Mouse (Mus musculus): ENCODE measurements around the gene Tcerg1l. TPM values are rescaled to one million over a fixed set of nuclear protein-coding genes. Genes with fewer than 3 reads are reported as not detected.
A peak's percentile ranks its signal among the peaks of the same experiment; 100 is the strongest.

The Tcerg1l gene
- polyA plus RNA-seq, 1 experiment from 2014 or later = 34.6 TPM

DNA sequence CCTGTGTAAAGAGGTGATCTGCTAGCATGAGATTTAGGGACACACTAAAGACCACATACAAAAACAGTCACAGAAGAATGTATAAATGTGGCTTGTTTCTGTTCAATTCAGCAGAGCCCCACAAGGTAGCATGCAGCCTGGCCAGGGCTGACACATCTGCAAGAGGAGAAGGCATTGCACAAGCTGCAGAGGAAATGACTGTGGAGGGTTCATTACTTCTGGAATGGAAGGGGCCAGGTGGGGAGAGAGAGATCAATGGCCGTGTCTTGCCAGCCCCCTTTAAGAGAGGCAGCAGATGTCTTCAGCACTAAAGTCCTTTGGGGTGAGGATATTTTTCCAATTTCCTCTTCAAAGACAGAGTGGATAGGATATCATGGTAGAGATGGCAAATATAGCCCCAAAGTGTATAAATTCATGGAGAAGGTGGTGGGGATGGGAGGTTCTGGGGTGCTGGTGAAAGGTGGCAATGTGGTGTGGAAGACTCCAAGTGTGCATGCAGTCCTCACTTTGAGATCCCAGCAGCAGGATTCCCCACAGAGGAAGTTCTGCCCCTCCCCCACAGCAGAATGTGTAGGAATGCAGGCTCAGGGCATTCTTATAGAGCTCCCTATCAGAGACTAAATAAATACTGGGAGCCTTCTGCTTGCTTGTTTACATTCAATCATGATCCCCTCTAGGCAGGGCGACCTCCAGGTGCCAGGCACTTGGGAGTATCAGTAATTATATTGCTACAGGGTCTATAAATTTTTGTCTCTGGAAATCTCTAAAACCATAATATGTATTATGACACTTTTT, 40.7 kb downstream of the Tcerg1l start:
- Histone ChIP-seq H3K4me2 (no peak overlapping the region), H3K9me3 (no peaks in the 10 kb centered on the region), H3K36me3 (no peaks in the 10 kb centered on the region), H3K9ac (no peak overlapping the region), H3K4me1 (replicated peaks) (0 out of 2 replicates have a peak, but pooled peaks cover 3% of the 10 kb centered on the region), H3K4me3 (no peak overlapping the region), H3K27ac (replicated peaks) (no peak overlapping the region), H3K27me3 (no peaks in the 10 kb centered on the region)
- ATAC-seq (ENCODE audit: low FRiP score, low read depth) = no peak
- 58% methylated on average over 2 of the region's 2 CpGs for WGBS

GRCm38 (mm10) chr7:138345451-138345850, 52.1 kb downstream of the Tcerg1l start:
- WGBS = 47% methylated on average over 6 of the region's 6 CpGs
- H3K36me3 ChIP-seq = no peaks in the 10 kb centered on the region
- peak; percentile 66; the same call in 1 of the 2 replicates for ATAC-seq (ENCODE audit: low FRiP score, low read depth)
- no peak overlapping the region for H3K9ac ChIP-seq
- no peaks in the 10 kb centered on the region for H3K27me3 ChIP-seq
- no peak overlapping the region for H3K27ac ChIP-seq (replicated peaks)
- H3K4me1 ChIP-seq (replicated peaks) = peaks cover 5% of the 10 kb centered on the region; the same call in 1 of the 2 replicates
- H3K4me3 ChIP-seq = no peak overlapping the region
- H3K4me2 ChIP-seq = no peak overlapping the region
- H3K9me3 ChIP-seq = no peaks in the 10 kb centered on the region

DNA sequence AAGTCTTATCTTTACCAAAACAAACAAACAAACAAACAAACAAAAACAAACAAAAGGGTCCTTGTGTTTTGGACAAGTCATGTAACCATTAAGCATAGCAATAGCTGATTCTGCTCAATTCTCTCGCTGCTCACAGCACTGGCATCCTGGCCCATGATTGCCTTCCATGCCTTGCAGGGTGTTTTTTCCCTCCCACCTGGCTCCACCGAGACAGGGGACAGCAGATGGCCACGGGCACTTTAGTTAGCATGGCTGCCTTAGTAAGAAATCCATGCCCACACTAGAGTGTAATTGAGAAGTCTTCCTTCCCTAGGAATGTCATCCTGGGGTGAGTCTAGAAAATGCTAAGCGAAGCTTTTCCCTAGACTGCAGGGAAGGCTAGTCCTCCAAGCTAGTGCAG, 59.1 kb downstream of the Tcerg1l start:
- no peak overlapping the region for H3K27ac ChIP-seq (replicated peaks)
- H3K4me3 ChIP-seq = no peak overlapping the region
- WGBS = 66% methylated on average over 4 of the region's 4 CpGs
- 0 out of 2 replicates have a peak, but pooled peaks cover 2% of the 10 kb centered on the region for H3K4me1 ChIP-seq (replicated peaks)
- no peaks in the 10 kb centered on the region for H3K27me3 ChIP-seq
- H3K36me3 ChIP-seq = no peaks in the 10 kb centered on the region
- H3K9ac ChIP-seq = no peak overlapping the region
- H3K4me2 ChIP-seq = no peak overlapping the region
- no peak for ATAC-seq (ENCODE audit: low FRiP score, low read depth)
- no peaks in the 10 kb centered on the region for H3K9me3 ChIP-seq

DNA sequence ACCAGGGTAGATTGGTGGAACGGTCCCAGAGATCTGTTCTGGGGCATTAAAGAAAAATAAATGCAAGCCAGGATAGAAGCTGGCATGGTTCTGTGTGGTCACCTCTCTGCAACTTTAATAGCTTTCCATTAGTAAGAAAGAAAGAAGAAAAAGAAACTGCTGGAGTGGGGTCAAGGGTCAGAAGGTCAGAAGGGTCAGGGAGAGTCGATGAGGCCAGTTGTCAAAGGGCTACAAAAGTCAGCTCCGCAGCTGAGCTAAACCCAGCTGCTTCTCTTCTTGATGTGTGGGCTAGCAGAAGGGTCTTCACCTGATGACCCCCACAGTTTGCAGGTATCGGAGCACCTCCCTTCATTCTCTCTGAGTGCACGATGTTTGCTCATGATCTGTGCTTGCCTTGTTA, 59.6 kb downstream of the Tcerg1l start:
- H3K27ac ChIP-seq (replicated peaks) = no peak overlapping the region
- H3K4me1 ChIP-seq (replicated peaks) = 0 out of 2 replicates have a peak, but pooled peaks cover 2% of the 10 kb centered on the region
- no peak for ATAC-seq (ENCODE audit: low FRiP score, low read depth)
- WGBS = 22% methylated on average over 5 of the region's 5 CpGs
- H3K27me3 ChIP-seq = no peaks in the 10 kb centered on the region
- no peak overlapping the region for H3K4me2 ChIP-seq
- no peak overlapping the region for H3K4me3 ChIP-seq
- H3K36me3 ChIP-seq = no peaks in the 10 kb centered on the region
- no peak overlapping the region for H3K9ac ChIP-seq
- H3K9me3 ChIP-seq = no peaks in the 10 kb centered on the region

DNA sequence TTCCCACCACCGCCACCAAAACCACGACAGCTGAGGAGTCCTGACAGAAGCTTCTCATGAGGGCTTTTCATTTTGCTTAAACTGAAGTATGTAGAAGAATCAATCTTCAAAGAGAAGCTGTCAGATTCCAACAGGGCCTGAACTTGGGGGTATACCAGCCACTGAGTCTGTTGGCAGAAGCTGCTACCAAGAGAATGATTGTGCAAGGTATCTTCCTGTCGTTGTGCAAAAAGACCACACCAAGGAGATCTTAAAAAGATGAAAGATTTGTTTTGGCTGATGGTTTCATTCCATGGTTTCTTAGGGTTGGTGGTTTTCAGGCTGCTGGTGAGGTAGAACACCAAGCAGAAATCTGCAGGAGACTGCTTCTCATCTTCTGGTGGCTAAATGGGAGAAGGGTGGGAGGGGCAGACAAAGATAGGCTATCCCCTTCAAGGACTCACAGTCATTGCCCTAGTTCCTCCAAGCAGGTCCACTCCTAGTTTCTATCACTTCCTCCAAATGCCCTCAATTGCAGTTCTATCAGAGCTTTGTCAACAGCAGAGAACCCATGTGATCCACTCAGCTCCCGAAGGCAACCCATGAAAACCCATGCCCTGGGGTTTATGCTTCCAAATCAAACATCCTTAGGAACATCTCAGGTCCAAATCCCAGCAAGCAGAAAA, 64.9 kb downstream of the Tcerg1l start:
- ATAC-seq (ENCODE audit: low FRiP score, low read depth) = no peak
- no peak overlapping the region for H3K9ac ChIP-seq
- no peaks in the 10 kb centered on the region for H3K9me3 ChIP-seq
- 94% methylated on average over 4 of the region's 4 CpGs for WGBS
- no peaks in the 10 kb centered on the region for H3K27me3 ChIP-seq
- no peak overlapping the region for H3K4me2 ChIP-seq
- no peak overlapping the region for H3K27ac ChIP-seq (replicated peaks)
- no peaks in the 10 kb centered on the region for H3K36me3 ChIP-seq
- H3K4me1 ChIP-seq (replicated peaks) = peaks cover 15% of the 10 kb centered on the region
- no peak overlapping the region for H3K4me3 ChIP-seq

- 70% methylated on average over 3 of the region's 3 CpGs for WGBS
- no peaks in the 10 kb centered on the region for H3K9me3 ChIP-seq
- H3K27me3 ChIP-seq = no peaks in the 10 kb centered on the region
- no peak overlapping the region for H3K4me2 ChIP-seq
- peaks cover 22% of the 10 kb centered on the region for H3K4me1 ChIP-seq (replicated peaks)
- no peak for ATAC-seq (ENCODE audit: low FRiP score, low read depth)
- no peak overlapping the region for H3K27ac ChIP-seq (replicated peaks)
- H3K9ac ChIP-seq = no peak overlapping the region
- no peak overlapping the region for H3K4me3 ChIP-seq
- no peaks in the 10 kb centered on the region for H3K36me3 ChIP-seq
These were observed 66.3 kb downstream of the Tcerg1l start for GRCm38 (mm10) chr7:138331266-138331665.

- peaks cover 26% of the 10 kb centered on the region for H3K4me1 ChIP-seq (replicated peaks)
- no peak for ATAC-seq (ENCODE audit: low FRiP score, low read depth)
- H3K9me3 ChIP-seq = no peaks in the 10 kb centered on the region
- H3K27me3 ChIP-seq = no peaks in the 10 kb centered on the region
- no peak overlapping the region for H3K27ac ChIP-seq (replicated peaks)
- no peak overlapping the region for H3K9ac ChIP-seq
- no peak overlapping the region for H3K4me3 ChIP-seq
- no peak overlapping the region for H3K4me2 ChIP-seq
- H3K36me3 ChIP-seq = no peaks in the 10 kb centered on the region
- 42% methylated on average over 6 of the region's 6 CpGs for WGBS
These were observed 68.9 kb downstream of the Tcerg1l start for GRCm38 (mm10) chr7:138328637-138329036.

DNA sequence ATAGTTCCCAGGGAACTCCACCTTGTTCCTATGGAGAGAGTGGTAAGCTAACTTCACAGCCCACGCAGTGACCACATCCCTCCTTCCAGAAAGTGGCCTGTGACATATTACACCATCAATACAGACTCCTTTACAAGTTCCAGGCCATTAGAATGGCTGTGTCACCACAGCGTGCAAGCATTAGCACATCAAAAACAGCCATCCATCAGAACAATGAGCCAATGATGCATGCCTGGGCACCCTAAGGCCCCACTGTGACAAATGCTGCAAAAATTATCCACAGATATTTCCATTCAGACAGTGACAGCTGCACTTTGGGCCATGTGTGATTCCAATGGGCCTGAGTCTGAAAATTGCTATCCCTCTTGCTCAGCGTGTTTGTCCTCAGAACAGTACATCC, 70.8 kb downstream of the Tcerg1l start:
- no peak overlapping the region for H3K27ac ChIP-seq (replicated peaks)
- H3K4me3 ChIP-seq = no peak overlapping the region
- no peak overlapping the region for H3K9ac ChIP-seq
- WGBS = 20% methylated on average over 3 of the region's 3 CpGs
- H3K9me3 ChIP-seq = no peaks in the 10 kb centered on the region
- H3K36me3 ChIP-seq = no peaks in the 10 kb centered on the region
- no peaks in the 10 kb centered on the region for H3K27me3 ChIP-seq
- ATAC-seq (ENCODE audit: low FRiP score, low read depth) = no peak
- no peak overlapping the region for H3K4me2 ChIP-seq
- peaks cover 26% of the 10 kb centered on the region for H3K4me1 ChIP-seq (replicated peaks)

DNA sequence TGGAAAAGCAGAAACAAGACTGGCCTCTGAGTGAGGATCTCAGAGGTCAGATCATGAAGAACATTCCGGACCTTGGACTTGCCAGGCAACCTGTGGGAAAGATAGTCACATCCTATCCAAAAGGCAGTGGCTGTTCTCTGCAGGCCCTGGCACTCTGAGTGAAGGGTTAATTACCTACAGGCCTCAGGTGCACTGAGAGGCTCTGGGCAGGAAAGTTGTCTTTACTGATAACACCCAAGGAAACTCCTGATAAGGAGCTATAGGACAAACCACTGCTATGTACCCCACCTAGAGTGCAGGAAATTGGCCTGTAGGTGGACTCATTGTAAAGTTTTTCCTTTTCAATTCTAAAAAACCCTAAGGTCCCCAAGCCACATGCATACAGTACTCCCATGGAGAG, 83.8 kb downstream of the Tcerg1l start:
- Histone ChIP-seq H3K36me3 (no peaks in the 10 kb centered on the region), H3K4me3 (no peak overlapping the region), H3K9me3 (no peaks in the 10 kb centered on the region), H3K4me1 (replicated peaks) (no peaks in the 10 kb centered on the region), H3K27ac (replicated peaks) (no peak overlapping the region), H3K4me2 (no peak overlapping the region), H3K27me3 (no peaks in the 10 kb centered on the region), H3K9ac (no peak overlapping the region)
- 100% methylated on average over 1 of the region's 1 CpGs for WGBS
- ATAC-seq (ENCODE audit: low FRiP score, low read depth) = no peak

- H3K9ac ChIP-seq = no peak overlapping the region
- no peaks in the 10 kb centered on the region for H3K9me3 ChIP-seq
- H3K4me2 ChIP-seq = no peak overlapping the region
- ATAC-seq (ENCODE audit: low FRiP score, low read depth) = no peak
- H3K27ac ChIP-seq (replicated peaks) = no peak overlapping the region
- H3K4me3 ChIP-seq = no peak overlapping the region
- H3K27me3 ChIP-seq = no peaks in the 10 kb centered on the region
- no peaks in the 10 kb centered on the region for H3K4me1 ChIP-seq (replicated peaks)
- WGBS = 90% methylated on average over 3 of the region's 3 CpGs
- no peaks in the 10 kb centered on the region for H3K36me3 ChIP-seq
These were observed 91.4 kb downstream of the Tcerg1l start for GRCm38 (mm10) chr7:138306126-138306525.

DNA sequence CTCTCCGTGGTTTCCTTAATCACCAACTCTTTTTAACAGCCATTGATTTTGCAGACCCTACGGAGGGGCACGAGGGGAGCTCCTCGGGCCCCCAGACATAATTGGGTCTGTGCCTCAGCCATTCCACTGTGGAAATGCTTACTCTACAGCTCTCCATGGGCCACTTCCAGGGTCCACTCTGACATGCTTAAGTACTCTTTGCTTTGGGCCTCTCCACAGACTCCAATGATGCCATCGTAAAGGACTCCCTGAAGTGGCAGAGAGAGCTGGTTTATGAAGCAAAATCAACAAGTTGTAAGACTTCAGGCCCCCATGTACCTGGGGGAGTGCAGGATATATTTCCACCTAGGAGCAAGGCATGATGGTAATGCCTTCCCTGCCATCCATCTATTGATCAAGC, 112.7 kb downstream of the Tcerg1l start:
- Histone ChIP-seq H3K27ac (replicated peaks) (no peak overlapping the region), H3K4me3 (no peak overlapping the region), H3K36me3 (no peaks in the 10 kb centered on the region), H3K9ac (no peak overlapping the region), H3K4me1 (replicated peaks) (no peaks in the 10 kb centered on the region), H3K9me3 (no peaks in the 10 kb centered on the region), H3K27me3 (no peaks in the 10 kb centered on the region), H3K4me2 (no peak overlapping the region)
- ATAC-seq (ENCODE audit: low FRiP score, low read depth) = no peak
- 86% methylated on average over 5 of the region's 5 CpGs for WGBS

- Histone ChIP-seq H3K36me3 (no peaks in the 10 kb centered on the region), H3K4me2 (no peak overlapping the region), H3K4me3 (no peak overlapping the region), H3K27ac (replicated peaks) (no peak overlapping the region), H3K27me3 (no peaks in the 10 kb centered on the region), H3K4me1 (replicated peaks) (peaks cover 13% of the 10 kb centered on the region; the same call in 1 of the 2 replicates), H3K9me3 (no peaks in the 10 kb centered on the region), H3K9ac (no peak overlapping the region)
- WGBS = 61% methylated on average over 1 of the region's 1 CpGs
- no peak for ATAC-seq (ENCODE audit: low FRiP score, low read depth)
These were observed 122.3 kb downstream of the Tcerg1l start for GRCm38 (mm10) chr7:138275263-138275662.
